Mouse (Mus musculus) gastrocnemius, adult 18-20 months (tissue): ENCODE measurements around the gene Jph2. TPM values are rescaled to one million over a fixed set of nuclear protein-coding genes. Genes with fewer than 3 reads are reported as not detected.

Source experiments
- DNase-seq: peaks from one replicate; pipeline ENCODE4 v3.0.0; 2021; ENCODE audit warnings: low spot score
- total RNA-seq, 2 experiments: library from RNA; stranded (reverse); gene quantifications; 2 replicates each; pipeline ENCODE4 v1.2.3; 2021

The Jph2 gene
- total RNA-seq, 2 experiments from 2014 or later = 401 to 487 TPM

- DNase-seq = no peak
Measured at GRCm38 (mm10) chr2:163317281-163317680, 80.5 kb downstream of the Jph2 start.

GRCm38 (mm10) chr2:163310163-163310688 lies 87.6 kb downstream of the Jph2 start:
- DNase-seq = no peak

- DNase-seq = no peak
Measured at GRCm38 (mm10) chr2:163309376-163309775, 88.4 kb downstream of the Jph2 start.

- DNase-seq = no peak
Measured at GRCm38 (mm10) chr2:163303037-163303436, 94.8 kb downstream of the Jph2 start.

- no peak for DNase-seq
Measured at GRCm38 (mm10) chr2:163301641-163302040, 96.2 kb downstream of the Jph2 start.

- DNase-seq = no peak
Measured at GRCm38 (mm10) chr2:163300069-163301060, 97.4 kb downstream of the Jph2 start.

- DNase-seq = no peak
Measured at GRCm38 (mm10) chr2:163296999-163297630, 100.7 kb downstream of the Jph2 start.

GRCm38 (mm10) chr2:163288881-163289379 lies 108.9 kb downstream of the Jph2 start:
- no peak for DNase-seq

Other genes starting within 250 kb of the Jph2 start
- under 1 TPM; 0.09 to 0.26 TPM for gene Tox2, start 194.9 kb downstream of the Jph2 start, total RNA-seq
- 10 to 100 TPM; 31.4 to 38.1 TPM for gene Oser1, start 26.7 kb upstream of the Jph2 start, total RNA-seq
- under 1 TPM in 1 of 2 experiments, not detected in 1; 0.21 TPM for gene Gdap1l1, start 40.5 kb upstream of the Jph2 start, total RNA-seq
- gene Fitm2, start 74.6 kb upstream of the Jph2 start, total RNA-seq = 10 to 100 TPM; 76.5 TPM
- not detected for gene R3hdml, start 94.3 kb upstream of the Jph2 start, total RNA-seq
- under 1 TPM; 0.21 to 0.28 TPM for gene Hnf4a, start 108.8 kb upstream of the Jph2 start, total RNA-seq
- 1 to 10 TPM; 4.2 to 4.9 TPM for gene Ttpal, start 204.3 kb upstream of the Jph2 start, total RNA-seq
- 100 to 1,000 TPM; 103 to 119 TPM for gene Serinc3, start 247.1 kb upstream of the Jph2 start, total RNA-seq